Mouse (Mus musculus) c-Kit-positive CD71-positive TER-119-positive erythroid progenitor cells, embryonic 14.5 days (primary cell): ENCODE measurements around the gene Itgb7.
"Not testable (repeated sequence)": the region's sequence is repeated elsewhere in the genome, so short reads cannot be mapped to it uniquely, and the experiment has no call there.

ENCODE experiments used
- DNase-seq: peaks from one replicate; pipeline ENCODE4 v3.0.0-alpha.2; 2013; ENCODE audit warnings: low spot score

The Itgb7 gene

GRCm38 (mm10) chr15:102225619-102226018 is 6.1 kb downstream of the Itgb7 start:
- not testable (repeated sequence) for DNase-seq

DNA sequence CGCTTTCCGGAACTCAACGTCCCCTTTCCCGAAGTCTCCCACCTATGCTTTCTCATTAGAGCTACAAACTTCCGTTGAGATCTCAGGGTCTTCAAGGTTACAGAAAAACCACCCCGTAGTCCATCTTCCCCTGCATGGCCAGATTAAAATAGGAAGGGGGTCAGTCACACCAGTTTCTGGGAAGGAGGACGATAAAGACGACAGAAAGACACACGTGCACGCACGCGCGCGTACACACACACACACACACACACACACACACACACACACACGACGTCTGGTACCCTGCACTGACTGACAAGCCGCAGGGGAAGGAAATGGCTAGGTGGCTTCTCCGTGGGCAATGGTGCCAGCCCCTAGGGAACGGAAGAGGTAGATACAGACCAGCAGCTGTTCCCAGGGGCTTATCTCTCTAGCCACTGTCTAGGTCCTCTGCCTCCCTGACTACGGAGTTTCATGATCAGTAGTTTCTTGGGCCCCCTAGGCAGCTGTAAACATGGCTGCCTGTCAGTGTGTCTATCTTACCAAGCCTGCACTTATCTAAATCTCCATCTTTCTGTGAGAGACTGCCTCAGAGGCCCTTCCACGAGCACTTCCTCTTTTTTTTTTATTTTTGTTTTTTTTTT is 6.6 kb downstream of the Itgb7 start:
- peak; percentile 47 for DNase-seq

GRCm38 (mm10) chr15:102224186-102224991 is 7.4 kb downstream of the Itgb7 start:
- DNase-seq = peak; percentile 58

DNA sequence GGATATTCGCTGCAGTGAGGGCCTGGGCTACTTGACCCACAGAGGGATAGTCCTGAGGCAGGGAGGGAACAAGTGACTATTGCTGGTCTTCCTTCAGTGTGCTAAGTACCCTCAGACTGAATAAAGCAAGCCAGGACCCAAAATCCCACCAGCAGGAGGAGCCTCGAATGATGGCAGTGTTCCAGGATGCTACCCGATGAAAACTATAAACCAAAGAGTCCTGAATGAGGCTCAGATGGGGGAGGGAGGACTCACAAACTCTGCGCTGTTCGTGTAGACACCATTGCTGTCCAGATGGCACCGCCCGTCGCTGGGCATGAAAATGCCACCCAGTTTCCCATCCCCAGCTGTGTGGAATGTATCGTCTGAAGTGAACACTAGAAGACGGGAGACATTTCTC is 9.4 kb downstream of the Itgb7 start:
- DNase-seq = no peak

DNA sequence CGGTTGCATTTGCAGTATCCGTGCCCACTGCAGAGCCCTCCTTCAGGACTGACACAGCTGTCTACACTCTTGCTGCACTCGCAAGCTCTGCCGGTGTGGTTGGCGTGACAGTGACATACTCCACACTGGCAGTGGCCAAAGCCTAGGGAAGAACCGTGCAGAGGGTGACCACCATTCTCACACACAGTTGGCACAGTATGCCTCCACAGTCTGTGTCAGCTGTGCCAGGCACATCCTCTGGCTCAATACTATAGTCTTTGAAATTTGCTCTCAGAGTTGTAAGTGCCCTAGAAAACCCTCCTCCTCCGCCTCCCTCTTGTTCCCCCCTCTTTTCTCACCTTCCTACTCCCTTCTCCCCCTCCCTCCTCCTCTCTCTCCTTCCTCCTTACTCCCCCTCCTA is 14.4 kb downstream of the Itgb7 start:
- no peak for DNase-seq

DNA sequence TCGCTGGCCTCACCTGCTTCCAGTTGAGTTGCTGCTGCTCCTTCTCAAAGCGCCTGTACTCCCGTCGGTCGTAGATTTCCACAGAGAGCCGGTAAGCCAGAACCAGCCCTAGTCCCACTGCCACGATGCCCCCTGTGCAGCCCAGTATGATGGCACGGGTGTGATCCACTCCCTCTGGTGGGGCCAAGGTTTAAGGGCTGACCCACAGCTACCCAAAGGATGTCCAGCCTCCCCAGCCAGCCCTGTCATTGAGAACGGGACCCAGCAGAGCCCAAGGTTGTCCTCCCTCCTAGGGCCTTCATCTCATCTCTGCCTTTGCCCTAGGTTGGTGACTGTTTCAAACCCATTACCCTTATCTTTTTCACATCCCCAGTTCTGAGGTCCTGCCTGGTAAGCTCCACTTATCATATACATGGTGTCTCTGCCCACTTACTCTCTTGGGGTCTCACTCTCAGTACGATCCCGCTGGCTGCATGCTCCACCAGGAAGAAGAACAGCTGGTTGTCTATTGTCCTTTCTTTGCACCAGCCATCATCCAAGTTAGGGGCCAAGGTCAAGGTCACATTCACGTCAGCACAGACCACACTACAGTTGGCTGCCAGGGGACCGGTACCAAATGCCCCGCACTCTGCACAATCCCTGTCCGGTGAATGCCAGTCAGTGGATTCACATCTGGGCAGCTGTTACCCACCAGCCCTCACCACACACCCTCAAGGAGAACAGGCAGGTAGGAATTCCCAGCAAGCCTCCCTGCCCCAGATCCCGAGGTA is 15.1 kb downstream of the Itgb7 start:
- no peak for DNase-seq

DNA sequence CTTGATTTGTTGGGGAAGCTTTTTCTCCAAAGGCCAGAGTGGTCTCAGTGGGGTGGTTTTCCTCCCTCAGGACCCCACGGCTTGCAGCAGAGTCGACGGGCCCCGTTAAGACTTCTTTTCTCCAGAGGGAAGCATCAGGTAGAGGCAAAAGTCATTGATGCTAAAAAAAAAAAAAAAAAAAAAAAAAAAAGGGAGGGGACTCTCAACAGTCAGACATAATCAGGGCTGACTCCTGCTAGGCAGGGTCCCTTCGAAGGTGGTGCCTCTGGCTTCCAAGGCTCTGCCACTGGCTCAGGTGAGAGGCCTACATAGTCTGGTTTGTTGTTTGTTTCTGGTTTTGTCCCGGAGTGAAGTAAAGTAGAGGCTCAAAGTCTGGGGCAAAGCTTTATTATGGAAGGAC is 16.1 kb downstream of the Itgb7 start:
- no peak for DNase-seq

GRCm38 (mm10) chr15:102214132-102214531 is 17.6 kb downstream of the Itgb7 start:
- DNase-seq = no peak

- no peak for DNase-seq
These were observed 19.8 kb downstream of the Itgb7 start for GRCm38 (mm10) chr15:102211895-102212294.

DNA sequence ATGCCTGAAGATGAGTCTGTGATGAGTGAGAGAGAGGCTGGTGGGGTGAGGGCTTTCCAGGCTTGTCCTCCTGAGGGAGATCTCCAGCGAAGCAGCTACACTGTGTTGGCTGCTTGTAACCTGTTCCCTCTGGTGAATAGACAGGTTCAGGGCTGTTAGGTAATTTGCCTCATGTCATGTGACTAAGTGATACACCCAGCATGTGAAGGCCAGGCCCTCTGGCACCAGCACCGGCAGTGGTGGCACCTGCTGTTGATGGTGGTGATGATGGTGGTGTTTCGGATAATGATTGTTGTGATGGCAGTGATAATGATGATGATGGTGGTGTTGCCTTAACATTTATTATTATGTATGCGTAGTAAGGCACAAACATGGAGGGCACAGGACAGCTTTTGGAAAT is 20.9 kb downstream of the Itgb7 start:
- no peak for DNase-seq

DNA sequence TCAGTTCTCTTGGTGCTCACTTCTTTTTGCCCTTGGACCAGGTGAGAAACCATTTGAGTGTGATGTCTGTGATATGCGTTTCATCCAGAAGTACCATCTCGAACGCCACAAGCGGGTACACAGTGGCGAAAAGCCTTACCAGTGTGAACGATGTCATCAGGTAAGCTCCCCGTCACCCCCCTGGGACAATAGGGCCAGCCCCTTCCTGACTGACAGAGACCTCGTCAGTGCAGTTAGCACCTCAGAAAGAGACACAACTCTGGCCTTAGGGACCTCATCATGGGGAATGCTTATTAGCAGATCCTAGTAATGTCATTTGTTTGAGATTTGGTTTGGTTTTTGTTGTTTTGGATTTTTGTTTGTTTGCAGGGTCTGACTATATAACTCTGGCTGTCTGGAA is 22.6 kb downstream of the Itgb7 start:
- DNase-seq = no peak

DNA sequence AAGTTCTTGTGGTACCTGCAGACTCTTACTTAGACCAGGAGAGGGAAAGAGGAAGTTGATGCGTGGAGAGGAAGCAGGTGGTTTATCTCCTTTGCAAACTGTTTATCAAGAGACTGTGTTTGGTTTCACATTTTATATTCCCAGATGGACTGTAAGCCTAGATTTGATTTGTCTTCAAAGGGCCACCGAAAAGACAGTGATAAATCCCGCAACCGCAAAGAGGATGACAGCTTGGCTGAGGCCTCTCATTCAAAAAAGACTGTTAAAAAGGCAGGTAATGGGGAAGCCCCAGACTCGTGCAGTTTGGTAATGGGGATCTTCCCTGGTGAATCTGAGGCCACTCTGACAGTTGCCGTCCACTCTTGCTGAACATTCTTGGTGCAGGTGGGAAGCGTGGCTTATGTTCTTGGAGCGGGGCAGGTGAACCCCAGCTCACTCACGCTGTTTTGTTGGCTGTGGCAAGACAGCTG is 23.6 kb downstream of the Itgb7 start:
- DNase-seq = no peak

- DNase-seq = no peak
These were observed 24.4 kb downstream of the Itgb7 start for GRCm38 (mm10) chr15:102207351-102207750.

DNA sequence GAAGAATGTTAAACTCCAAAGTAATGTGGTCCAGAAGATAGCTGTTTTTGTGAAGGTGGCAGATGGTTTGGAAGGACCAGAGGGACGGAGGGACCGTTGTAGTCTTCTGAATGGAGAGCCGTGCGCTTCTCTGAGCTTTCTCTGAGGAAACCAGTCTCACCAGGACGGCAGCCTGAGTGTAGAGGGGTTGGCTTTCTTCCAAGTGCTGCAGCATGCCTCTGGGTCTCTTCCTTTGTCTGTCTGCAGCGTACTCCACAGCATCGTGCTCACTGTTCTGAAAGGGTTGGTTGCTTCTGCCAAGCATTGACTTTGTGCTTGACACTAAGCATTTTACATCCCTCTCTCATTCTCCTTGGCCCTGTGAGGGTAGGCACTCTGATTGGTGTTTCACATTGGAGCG is 26.0 kb downstream of the Itgb7 start:
- no peak for DNase-seq

GRCm38 (mm10) chr15:102204674-102205505 is 26.9 kb downstream of the Itgb7 start, which contains the start of gene Csad:
Gene Csad (minus strand): TSS chr15:102204724.
- DNase-seq = no peak

GRCm38 (mm10) chr15:102203835-102204381 is 27.8 kb downstream of the Itgb7 start:
- DNase-seq = peak; percentile 53

DNA sequence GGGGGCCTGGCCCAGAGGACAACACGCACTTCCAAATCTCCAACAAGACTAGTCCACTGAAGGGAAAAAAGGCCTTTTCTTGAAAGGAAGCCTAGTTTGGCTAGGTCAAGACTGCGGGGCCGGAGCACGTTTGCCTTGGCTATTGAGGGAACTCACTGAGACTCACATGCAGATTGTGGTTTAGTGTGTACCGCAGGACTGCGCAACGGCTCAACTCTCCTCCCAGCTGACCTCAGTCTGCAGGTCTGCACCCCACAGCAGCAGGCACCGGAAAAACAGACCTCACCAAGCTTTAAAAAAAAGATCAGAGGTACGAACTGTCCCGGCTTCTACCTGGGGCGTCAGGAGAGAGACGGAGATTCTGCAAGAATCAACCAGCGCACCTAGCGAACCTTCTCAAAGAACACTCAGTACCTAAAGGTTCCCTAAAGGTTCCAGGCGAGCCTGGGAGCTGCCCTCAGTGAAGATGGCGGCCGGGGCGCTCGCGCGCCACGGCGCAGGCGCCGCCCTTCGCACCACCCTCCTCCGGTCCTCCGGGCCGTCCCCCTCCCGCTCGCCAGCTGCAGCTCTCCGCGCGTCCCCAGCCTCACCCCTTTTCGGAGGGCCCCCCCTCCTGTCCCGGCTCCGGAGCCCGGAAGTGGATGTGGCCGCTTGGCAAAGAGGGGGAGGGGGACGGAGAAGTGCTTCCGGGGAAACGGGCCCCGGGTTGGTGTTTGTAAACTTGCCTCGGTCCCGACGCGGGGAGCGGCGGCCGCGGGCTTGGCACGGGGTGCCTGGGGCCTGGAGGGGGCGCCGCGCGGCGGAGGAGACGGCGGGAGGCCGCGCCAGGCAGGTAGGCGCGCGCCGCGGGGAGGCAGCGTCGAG is 28.5 kb downstream of the Itgb7 start, which contains the start of gene Zfp740:
TSS of gene Zfp740 (plus strand) at position 279 of the 864 bp plus-strand sequence.
- DNase-seq = peak; percentile 87

GRCm38 (mm10) chr15:102198841-102199240 is 32.9 kb downstream of the Itgb7 start:
- no peak for DNase-seq

DNA sequence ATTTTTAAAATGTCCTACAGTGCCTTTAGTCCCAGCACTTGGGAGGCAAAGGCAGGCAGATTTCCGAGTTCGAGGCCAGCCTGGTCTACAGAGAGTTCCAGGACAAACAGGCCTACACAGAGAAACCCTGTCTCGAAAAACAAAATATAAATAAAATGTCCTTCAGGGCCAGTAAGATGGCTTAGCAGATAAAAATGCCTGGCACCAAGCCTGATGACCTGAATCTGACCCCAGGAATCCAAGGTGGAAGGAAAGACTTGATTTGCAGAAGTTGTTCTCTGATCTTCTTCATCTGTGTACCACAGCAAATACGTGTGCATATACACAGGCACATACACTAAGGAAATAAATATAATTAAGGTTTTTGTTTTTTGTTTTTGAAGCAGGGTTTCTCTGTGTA is 36.4 kb downstream of the Itgb7 start:
- no peak for DNase-seq

DNA sequence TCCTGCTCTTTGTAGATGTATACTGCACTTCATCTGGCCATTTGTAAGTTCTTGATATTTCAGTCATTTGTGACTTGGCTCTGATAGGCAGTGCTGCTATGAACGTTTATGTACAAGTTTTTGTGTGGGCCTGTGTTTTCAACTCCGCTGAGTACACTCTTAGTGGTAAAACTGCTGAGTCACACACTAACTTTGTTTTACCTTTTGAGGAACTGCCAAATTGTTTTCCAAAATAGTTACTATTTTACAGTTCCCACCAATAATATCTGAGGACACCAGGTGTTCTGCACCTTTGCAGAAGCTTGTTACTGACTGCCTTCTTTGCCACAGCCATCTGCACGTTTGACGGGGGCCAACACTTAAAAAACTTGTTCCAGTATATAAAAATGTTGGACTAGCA is 37.3 kb downstream of the Itgb7 start:
- peak; percentile 24 for DNase-seq
